Mouse (Mus musculus): ENCODE measurements at regions not wholly inside any gene's neighbourhood (a gene's known extent, or its start where the extent isn't known, plus 50 kb on each side); places are given as distances from the start of the nearest gene placed in this dataset.

DNA sequence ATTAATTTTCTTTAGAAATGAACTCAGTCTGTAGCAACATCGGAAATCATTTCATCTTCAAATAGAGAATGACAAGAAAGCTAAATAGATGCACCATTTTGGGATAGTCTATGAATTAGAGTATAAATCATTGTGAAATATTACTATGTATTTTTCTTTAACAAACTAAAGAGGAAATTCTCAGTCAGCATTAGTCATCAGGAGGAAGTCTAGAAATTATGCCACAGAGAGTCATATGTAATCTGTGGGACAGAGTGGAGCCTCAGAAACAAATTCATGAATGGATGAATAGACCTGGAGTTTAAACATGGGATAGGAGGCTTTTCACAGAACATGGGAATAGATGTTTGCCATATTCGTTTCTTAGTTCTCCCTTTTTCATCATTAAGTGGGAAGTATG is 1459.4 kb upstream of the A1bg start:
- TF ChIP-seq CTCF (IDR thresholded peaks at IDR 0.05) = no peak
- no peak for TF ChIP-seq POLR2A (IDR thresholded peaks at IDR 0.05; ENCODE audit: insufficient read depth, low read depth, low read length)

Measured in heart, adult 2 months (tissue).